Mouse (Mus musculus): ENCODE measurements around the gene Mpp5. TPM values are rescaled to one million over a fixed set of nuclear protein-coding genes. Genes with fewer than 3 reads are reported as not detected.

Gene Mpp5
- 43.7 and 47.7 TPM in 2 replicates for total RNA-seq (2017)

- peak; percentile 97 for ATAC-seq (replicated peaks in 1 of 2; ENCODE audit: insufficient read depth in 1 of 2, low FRiP score in 2 of 2, low TSS enrichment in 1 of 2, low read depth in 1 of 2, poor library complexity in 2 of 2, severe bottlenecking in 2 of 2)
Observed at GRCm38 (mm10) chr12:78748557-78749377, at the start of gene Mpp5. Gene Mpp5 (plus strand): TSS chr12:78748907.

GRCm38 (mm10) chr12:78717783-78718182 is 30.9 kb upstream of the Mpp5 start:
- peak in 1 of 2 experiments; percentile 51; a peak in 1 of 4 replicates for ATAC-seq (replicated peaks in 1 of 2; ENCODE audit: insufficient read depth in 1 of 2, low FRiP score in 2 of 2, low TSS enrichment in 1 of 2, low read depth in 1 of 2, poor library complexity in 2 of 2, severe bottlenecking in 2 of 2)

- no peak for ATAC-seq (replicated peaks in 1 of 2; ENCODE audit: insufficient read depth in 1 of 2, low FRiP score in 2 of 2, low TSS enrichment in 1 of 2, low read depth in 1 of 2, poor library complexity in 2 of 2, severe bottlenecking in 2 of 2)
Observed at GRCm38 (mm10) chr12:78727723-78728122, 21.0 kb upstream of the Mpp5 start.

- ATAC-seq (replicated peaks in 1 of 2; ENCODE audit: insufficient read depth in 1 of 2, low FRiP score in 2 of 2, low TSS enrichment in 1 of 2, low read depth in 1 of 2, poor library complexity in 2 of 2, severe bottlenecking in 2 of 2) = no peak
Observed at GRCm38 (mm10) chr12:78739633-78740032, 9.1 kb upstream of the Mpp5 start.

- ATAC-seq (replicated peaks in 1 of 2; ENCODE audit: insufficient read depth in 1 of 2, low FRiP score in 2 of 2, low TSS enrichment in 1 of 2, low read depth in 1 of 2, poor library complexity in 2 of 2, severe bottlenecking in 2 of 2) = no peak
Observed at GRCm38 (mm10) chr12:78740289-78740688, 8.4 kb upstream of the Mpp5 start.

GRCm38 (mm10) chr12:78746226-78746625 is 2.5 kb upstream of the Mpp5 start:
- no peak for ATAC-seq (replicated peaks in 1 of 2; ENCODE audit: insufficient read depth in 1 of 2, low FRiP score in 2 of 2, low TSS enrichment in 1 of 2, low read depth in 1 of 2, poor library complexity in 2 of 2, severe bottlenecking in 2 of 2)

GRCm38 (mm10) chr12:78747406-78747805 is 1.3 kb upstream of the Mpp5 start:
- no peak; a peak in 1 of 4 replicates for ATAC-seq (replicated peaks in 1 of 2; ENCODE audit: insufficient read depth in 1 of 2, low FRiP score in 2 of 2, low TSS enrichment in 1 of 2, low read depth in 1 of 2, poor library complexity in 2 of 2, severe bottlenecking in 2 of 2)

- ATAC-seq (replicated peaks in 1 of 2; ENCODE audit: insufficient read depth in 1 of 2, low FRiP score in 2 of 2, low TSS enrichment in 1 of 2, low read depth in 1 of 2, poor library complexity in 2 of 2, severe bottlenecking in 2 of 2) = no peak; a peak in 1 of 4 replicates
Observed at GRCm38 (mm10) chr12:78748113-78748512, 594 bp upstream of the Mpp5 start.

GRCm38 (mm10) chr12:78749378-78749801 is 683 bp downstream of the Mpp5 start:
- peak in 1 of 2 experiments; percentile 7; a peak in 1 of 4 replicates for ATAC-seq (replicated peaks in 1 of 2; ENCODE audit: insufficient read depth in 1 of 2, low FRiP score in 2 of 2, low TSS enrichment in 1 of 2, low read depth in 1 of 2, poor library complexity in 2 of 2, severe bottlenecking in 2 of 2)

- no peak for ATAC-seq (replicated peaks in 1 of 2; ENCODE audit: insufficient read depth in 1 of 2, low FRiP score in 2 of 2, low TSS enrichment in 1 of 2, low read depth in 1 of 2, poor library complexity in 2 of 2, severe bottlenecking in 2 of 2)
Observed at GRCm38 (mm10) chr12:78761979-78762378, 13.3 kb downstream of the Mpp5 start.

- ATAC-seq (replicated peaks in 1 of 2; ENCODE audit: insufficient read depth in 1 of 2, low FRiP score in 2 of 2, low TSS enrichment in 1 of 2, low read depth in 1 of 2, poor library complexity in 2 of 2, severe bottlenecking in 2 of 2) = no peak
Observed at GRCm38 (mm10) chr12:78769031-78769713, 20.5 kb downstream of the Mpp5 start.

GRCm38 (mm10) chr12:78773211-78773610 is 24.5 kb downstream of the Mpp5 start:
- ATAC-seq (replicated peaks in 1 of 2; ENCODE audit: insufficient read depth in 1 of 2, low FRiP score in 2 of 2, low TSS enrichment in 1 of 2, low read depth in 1 of 2, poor library complexity in 2 of 2, severe bottlenecking in 2 of 2) = no peak

GRCm38 (mm10) chr12:78777916-78778315 is 29.2 kb downstream of the Mpp5 start:
- no peak for ATAC-seq (replicated peaks in 1 of 2; ENCODE audit: insufficient read depth in 1 of 2, low FRiP score in 2 of 2, low TSS enrichment in 1 of 2, low read depth in 1 of 2, poor library complexity in 2 of 2, severe bottlenecking in 2 of 2)

GRCm38 (mm10) chr12:78778423-78779067 is 29.8 kb downstream of the Mpp5 start:
- ATAC-seq (replicated peaks in 1 of 2; ENCODE audit: insufficient read depth in 1 of 2, low FRiP score in 2 of 2, low TSS enrichment in 1 of 2, low read depth in 1 of 2, poor library complexity in 2 of 2, severe bottlenecking in 2 of 2) = no peak

GRCm38 (mm10) chr12:78788266-78788873 is 39.7 kb downstream of the Mpp5 start:
- ATAC-seq (replicated peaks in 1 of 2; ENCODE audit: insufficient read depth in 1 of 2, low FRiP score in 2 of 2, low TSS enrichment in 1 of 2, low read depth in 1 of 2, poor library complexity in 2 of 2, severe bottlenecking in 2 of 2) = no peak

- ATAC-seq (replicated peaks in 1 of 2; ENCODE audit: insufficient read depth in 1 of 2, low FRiP score in 2 of 2, low TSS enrichment in 1 of 2, low read depth in 1 of 2, poor library complexity in 2 of 2, severe bottlenecking in 2 of 2) = no peak
Observed at GRCm38 (mm10) chr12:78790791-78791190, 42.1 kb downstream of the Mpp5 start.

- ATAC-seq (replicated peaks in 1 of 2; ENCODE audit: insufficient read depth in 1 of 2, low FRiP score in 2 of 2, low TSS enrichment in 1 of 2, low read depth in 1 of 2, poor library complexity in 2 of 2, severe bottlenecking in 2 of 2) = no peak
Observed at GRCm38 (mm10) chr12:78794236-78794635, 45.5 kb downstream of the Mpp5 start.

- no peak for ATAC-seq (replicated peaks in 1 of 2; ENCODE audit: insufficient read depth in 1 of 2, low FRiP score in 2 of 2, low TSS enrichment in 1 of 2, low read depth in 1 of 2, poor library complexity in 2 of 2, severe bottlenecking in 2 of 2)
Observed at GRCm38 (mm10) chr12:78800036-78800435, 51.3 kb downstream of the Mpp5 start.
